Mouse (Mus musculus) heart, postnatal 36 days (tissue): ENCODE data around the gene Pacs2. TPM values are rescaled to one million over a fixed set of nuclear protein-coding genes. Genes with fewer than 3 reads are reported as not detected.

Experiments
- DNase-seq, 2 experiments: peaks; one replicate each; pipeline ENCODE4 v3.0.0; 2021 to 2022
- intact Hi-C: fragments of 180-260 bp; cut with DNase I; formaldehyde crosslinking; loops from one replicate; pipeline ENCODE4 v1.15.1; 2025
- microRNA-seq, 2 experiments: library from miRNA; unstranded; fragments of <30 nt; microRNA quantifications; one replicate each; pipeline ENCODE4 v1.2.0; 2021; ENCODE audit warnings: borderline number of aligned reads in 2 of 2
- total RNA-seq, 2 experiments: library from RNA; stranded (reverse); gene quantifications; 2 replicates each; pipeline ENCODE4 v1.2.3; 2021

The Pacs2 gene
- total RNA-seq, 2 experiments from 2014 or later: 32.5 to 38.9 TPM

GRCm38 (mm10) chr12:113108528-113109283, 94.4 kb downstream of the Pacs2 start:
- intact Hi-C loops: no loop called here
- no peak for DNase-seq

DNA sequence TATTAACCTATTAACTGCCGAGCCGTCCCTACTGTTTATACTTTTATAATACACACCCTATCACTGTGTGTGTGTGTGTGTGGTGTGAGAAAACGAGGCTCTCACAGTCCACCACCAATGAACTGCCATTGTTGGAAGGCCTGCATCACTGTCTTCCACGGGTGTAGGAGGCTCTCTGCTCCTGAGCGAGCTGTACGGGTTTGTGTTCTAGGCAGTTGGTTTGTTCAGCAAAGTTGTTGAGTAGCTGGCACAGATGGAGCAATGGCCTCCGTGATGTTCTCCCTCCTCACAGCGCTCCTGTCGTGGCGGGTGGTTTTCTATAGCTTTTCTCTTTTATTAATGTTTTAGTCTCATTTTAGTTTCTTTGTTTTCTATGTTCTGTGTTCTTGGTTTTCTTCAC, 95.5 kb downstream of the Pacs2 start:
- intact Hi-C loops: no loop called here
- DNase-seq: no peak

DNA sequence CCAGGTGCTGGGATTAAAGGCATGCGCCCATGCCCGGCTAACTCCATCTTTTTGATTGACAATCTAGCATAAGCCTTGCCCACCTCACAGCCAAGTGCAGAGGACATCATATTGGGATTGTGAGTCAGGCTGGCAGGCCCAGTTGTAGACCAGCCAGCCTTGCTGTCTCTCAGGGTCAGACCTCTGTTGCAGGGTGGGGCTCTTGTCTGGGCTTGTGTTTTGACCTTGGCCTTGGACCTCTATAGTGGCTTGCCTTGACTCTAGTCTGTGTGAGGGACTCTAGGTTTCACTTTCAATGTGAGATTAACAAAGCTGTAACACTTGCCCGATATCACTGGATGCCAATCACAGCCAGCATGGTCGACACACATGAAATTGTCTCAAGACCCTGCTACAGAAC, 99.8 kb downstream of the Pacs2 start:
- intact Hi-C loops: no loop called here
- no peak for DNase-seq

GRCm38 (mm10) chr12:113114856-113115538, 100.7 kb downstream of the Pacs2 start:
- intact Hi-C loops: no loop called here
- DNase-seq: no peak

DNA sequence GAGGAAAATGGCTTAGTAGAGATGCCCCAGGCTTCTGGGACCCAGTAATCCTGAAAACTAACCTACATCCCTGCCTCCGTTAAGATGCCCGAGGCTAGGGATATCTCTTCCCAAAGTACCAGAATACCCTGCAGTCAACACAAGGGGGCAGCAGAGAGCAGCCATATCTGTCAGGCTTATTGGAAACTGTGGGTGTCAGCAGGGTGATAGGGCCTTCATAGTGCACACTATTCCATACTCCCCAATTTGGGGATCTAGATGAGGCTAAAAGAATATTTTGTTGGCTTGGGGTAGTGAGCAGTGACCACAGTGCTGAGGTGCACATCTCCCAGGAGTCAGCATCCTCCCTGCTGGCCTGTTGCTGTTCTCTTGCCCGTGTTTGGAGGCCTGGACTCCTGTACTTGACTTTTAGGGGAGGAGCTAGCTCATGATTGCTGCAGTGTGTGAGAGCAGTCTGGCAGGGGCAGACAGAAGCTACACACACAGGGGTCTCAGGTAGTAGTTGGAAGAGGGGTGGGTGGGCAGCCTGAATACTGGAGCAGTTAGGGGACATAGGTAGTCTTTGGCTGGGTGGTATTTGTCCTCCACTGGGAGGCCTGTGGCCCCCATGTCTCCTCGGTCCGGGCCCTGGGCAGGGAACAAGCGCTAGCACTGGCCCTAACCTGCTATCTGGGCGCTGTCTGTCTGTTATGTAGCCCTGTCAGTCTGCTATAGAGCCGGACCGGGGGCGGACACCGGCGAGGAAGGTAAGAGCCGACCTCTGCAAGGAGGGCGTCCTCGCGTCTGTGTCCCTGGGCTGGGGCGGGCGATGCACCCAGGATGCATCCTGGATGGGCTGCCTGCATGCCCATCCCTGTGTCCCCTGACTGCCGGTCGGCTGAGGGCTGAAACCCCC, 105.5 kb downstream of the Pacs2 start:
- intact Hi-C loops: loop anchor here (1.0 kb wide), 1 partner anchor 36 kb away; no protein-coding TSS in a partner anchor
- peak; percentile 88 to 90 for DNase-seq

Small RNA genes lying within 50 kb of the gene (microRNA-seq; reads per million reads assigned to microRNA genes)
- gene Gm44471: 0 reads per million in 2 experiments

Other genes starting within 250 kb of the Pacs2 start
- 10 to 100 TPM; 14.1 to 20.2 TPM for gene Ahnak2, start 211.9 kb upstream of the Pacs2 start, total RNA-seq
- gene Clba1, start 205.6 kb upstream of the Pacs2 start, total RNA-seq: 1 to 10 TPM; 1.6 to 2.9 TPM
- 1 to 10 TPM; 6.1 to 6.6 TPM for gene Cdca4, start 185.1 kb upstream of the Pacs2 start, total RNA-seq
- under 1 TPM; 0.19 TPM for gene Gpr132, start 146.3 kb upstream of the Pacs2 start, total RNA-seq
- gene Jag2, start 84.7 kb upstream of the Pacs2 start, total RNA-seq: 10 to 100 TPM; 24.4 to 28.4 TPM
- gene Nudt14, start 72.4 kb upstream of the Pacs2 start, total RNA-seq: 10 to 100 TPM in 1 of 2 experiments, 1 to 10 TPM in 1; 5.6 to 10.6 TPM
- gene Btbd6, start 38.0 kb upstream of the Pacs2 start, total RNA-seq: 10 to 100 TPM; 24.3 to 24.7 TPM
- 10 to 100 TPM; 24.5 to 25.3 TPM for gene Brf1, start 13.8 kb upstream of the Pacs2 start, total RNA-seq
- gene Tex22, start 60.0 kb downstream of the Pacs2 start, total RNA-seq: not detected
- 10 to 100 TPM; 48.7 to 56.4 TPM for gene Mta1, start 83.8 kb downstream of the Pacs2 start, total RNA-seq
- 1,000 to 10,000 TPM; 1,482 to 1,552 TPM for gene Crip2, start 125.7 kb downstream of the Pacs2 start, total RNA-seq
- gene Crip1, start 131.8 kb downstream of the Pacs2 start, total RNA-seq: 100 to 1,000 TPM; 190 to 198 TPM
- under 1 TPM; 0.19 to 0.49 TPM for gene Tedc1, start 141.9 kb downstream of the Pacs2 start, total RNA-seq
- gene Tmem121, start 171.4 kb downstream of the Pacs2 start, total RNA-seq: not detected